Mouse (Mus musculus): Measurements from ENCODE around the gene Aip.

GRCm38 (mm10) chr19:4163543-4163887, 37.9 kb upstream of the Aip start:
- TF ChIP-seq MAFK (IDR thresholded peaks at IDR 0.05; ENCODE audit: insufficient read depth, low read depth, low read length) = no peak
- no peak for TF ChIP-seq HCFC1 (IDR thresholded peaks at IDR 0.05; ENCODE audit: borderline replicate concordance, insufficient read depth, low read length)
- no peak for TF ChIP-seq ZC3H11A (IDR thresholded peaks at IDR 0.05; ENCODE audit: borderline replicate concordance, low read depth, low read length)
